Mouse (Mus musculus): ENCODE data around the gene Arhgap15. TPM values are rescaled to one million over a fixed set of nuclear protein-coding genes. Genes with fewer than 3 reads are reported as not detected.

Arhgap15 gene
- polyA plus RNA-seq, 1 experiment from 2014 or later = 0.20 TPM

DNA sequence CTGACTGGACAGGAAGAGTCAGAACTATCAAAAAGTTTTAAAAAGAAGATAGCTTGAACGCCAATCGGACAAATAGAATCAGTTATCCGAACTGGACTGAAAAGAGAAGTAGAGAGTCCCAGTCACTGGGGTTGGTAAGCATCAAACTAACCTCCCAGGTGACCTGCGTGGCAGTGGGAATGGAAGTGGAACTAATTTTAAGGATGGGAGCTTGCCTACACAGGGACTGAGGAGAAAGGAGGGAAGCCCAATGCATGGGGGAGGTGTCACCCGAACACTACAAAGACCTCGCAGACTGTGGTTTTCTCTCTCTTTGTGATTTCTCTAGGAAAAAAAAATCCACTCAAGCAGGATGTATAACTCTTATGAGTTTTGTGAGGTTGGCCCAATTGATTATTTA, 469.2 kb downstream of the Arhgap15 start:
- Histone ChIP-seq H3K9me3 (ENCODE audit: control insufficient read depth, low read length) (no peaks in the 10 kb centered on the region), H3K4me1 (replicated peaks; ENCODE audit: control insufficient read depth, insufficient read depth, low read length) (peaks cover 9% of the 10 kb centered on the region; the same call in 1 of the 2 replicates), H3K4me2 (ENCODE audit: low read depth, low read length, severe bottlenecking) (no peak overlapping the region), H3K27ac (ENCODE audit: low read depth, low read length) (no peak overlapping the region), H3K4me3 (ENCODE audit: low read depth, low read length) (no peak overlapping the region), H3K36me3 (ENCODE audit: control insufficient read depth, insufficient read depth, low read length) (no peaks in the 10 kb centered on the region), H3K9ac (ENCODE audit: low read length) (no peak overlapping the region), H3K27me3 (ENCODE audit: control insufficient read depth, insufficient read depth, low read length) (no peaks in the 10 kb centered on the region)
- ATAC-seq (replicated peaks; ENCODE audit: low FRiP score) (no peak), DNase-seq (ENCODE audit: low spot score) (no peak)
- 66% methylated on average over 6 of the region's 6 CpGs for WGBS

- 0 out of 2 replicates have a peak, but pooled peaks have one; percentile 44 for ATAC-seq (replicated peaks; ENCODE audit: low FRiP score)
- H3K27me3 ChIP-seq (ENCODE audit: control insufficient read depth, insufficient read depth, low read length) = no peaks in the 10 kb centered on the region
- WGBS = 12% methylated on average over 8 of the region's 8 CpGs
- no peaks in the 10 kb centered on the region for H3K36me3 ChIP-seq (ENCODE audit: control insufficient read depth, insufficient read depth, low read length)
- no peaks in the 10 kb centered on the region for H3K9me3 ChIP-seq (ENCODE audit: control insufficient read depth, low read length)
- H3K9ac ChIP-seq (ENCODE audit: low read length) = no peak overlapping the region
- peak; percentile 51 for DNase-seq (ENCODE audit: low spot score)
- peaks cover 9% of the 10 kb centered on the region; the same call in 1 of the 2 replicates for H3K4me1 ChIP-seq (replicated peaks; ENCODE audit: control insufficient read depth, insufficient read depth, low read length)
- H3K4me2 ChIP-seq (ENCODE audit: low read depth, low read length, severe bottlenecking) = no peak overlapping the region
- no peak overlapping the region for H3K4me3 ChIP-seq (ENCODE audit: low read depth, low read length)
- H3K27ac ChIP-seq (ENCODE audit: low read depth, low read length) = no peak overlapping the region
These were observed 469.7 kb downstream of the Arhgap15 start for GRCm38 (mm10) chr2:44218317-44218716.

DNA sequence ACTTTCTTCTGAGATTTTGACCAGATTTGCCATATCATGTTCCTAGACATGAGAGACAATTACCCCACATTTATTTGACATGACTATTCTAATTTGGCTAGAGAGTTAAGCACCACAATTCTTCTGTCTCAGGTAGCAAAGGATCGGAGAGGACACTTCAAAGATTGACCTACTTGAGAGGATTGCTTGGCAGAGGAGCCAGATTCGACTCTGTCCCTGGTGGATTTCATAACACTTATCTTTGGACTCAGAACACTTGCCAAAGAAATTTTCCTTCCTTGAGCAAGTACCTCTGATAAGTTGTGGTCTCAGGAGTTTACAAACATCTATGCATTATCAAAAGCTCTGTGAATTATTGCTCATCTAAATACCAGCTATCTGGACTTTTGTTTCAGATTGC, 473.1 kb downstream of the Arhgap15 start:
- no peak overlapping the region for H3K4me2 ChIP-seq (ENCODE audit: low read depth, low read length, severe bottlenecking)
- peaks cover 9% of the 10 kb centered on the region; the same call in 1 of the 2 replicates for H3K4me1 ChIP-seq (replicated peaks; ENCODE audit: control insufficient read depth, insufficient read depth, low read length)
- 83% methylated on average over 2 of the region's 2 CpGs for WGBS
- no peak for ATAC-seq (replicated peaks; ENCODE audit: low FRiP score)
- no peak overlapping the region for H3K9ac ChIP-seq (ENCODE audit: low read length)
- H3K36me3 ChIP-seq (ENCODE audit: control insufficient read depth, insufficient read depth, low read length) = no peaks in the 10 kb centered on the region
- no peaks in the 10 kb centered on the region for H3K27me3 ChIP-seq (ENCODE audit: control insufficient read depth, insufficient read depth, low read length)
- H3K27ac ChIP-seq (ENCODE audit: low read depth, low read length) = no peak overlapping the region
- H3K4me3 ChIP-seq (ENCODE audit: low read depth, low read length) = no peak overlapping the region
- no peak for DNase-seq (ENCODE audit: low spot score)
- H3K9me3 ChIP-seq (ENCODE audit: control insufficient read depth, low read length) = no peaks in the 10 kb centered on the region

DNA sequence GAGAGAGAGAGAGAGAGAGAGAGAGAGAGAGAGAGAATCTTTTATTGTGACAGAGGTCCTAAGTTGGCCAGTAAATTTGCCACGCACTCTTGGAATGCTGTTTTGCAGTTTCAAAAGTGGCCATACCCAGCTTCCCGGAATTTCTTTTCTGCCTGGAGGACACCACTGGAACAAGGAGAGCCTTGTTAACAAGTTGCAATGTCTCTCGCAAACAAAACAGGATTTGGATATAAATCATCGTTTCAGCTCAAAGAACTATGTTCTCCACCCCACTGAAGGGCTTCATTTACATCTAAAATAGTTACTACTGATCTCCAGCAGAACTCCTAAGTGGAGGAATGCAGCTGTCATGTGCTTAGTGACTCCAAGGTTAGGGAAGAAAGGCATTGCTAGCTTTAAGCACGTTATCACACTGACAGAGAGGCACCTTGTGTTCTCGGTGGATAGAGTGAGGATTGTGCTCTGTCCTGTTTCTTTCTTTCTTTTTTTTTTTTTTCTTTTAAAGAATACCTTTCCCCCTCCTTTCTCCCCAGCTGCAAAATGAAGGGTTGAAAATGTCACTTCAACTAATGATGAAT, 473.6 kb downstream of the Arhgap15 start:
- Histone ChIP-seq H3K4me2 (ENCODE audit: low read depth, low read length, severe bottlenecking) (no peak overlapping the region), H3K9ac (ENCODE audit: low read length) (no peak overlapping the region), H3K27ac (ENCODE audit: low read depth, low read length) (no peak overlapping the region), H3K4me1 (replicated peaks; ENCODE audit: control insufficient read depth, insufficient read depth, low read length) (peaks cover 9% of the 10 kb centered on the region; the same call in 1 of the 2 replicates), H3K4me3 (ENCODE audit: low read depth, low read length) (no peak overlapping the region), H3K27me3 (ENCODE audit: control insufficient read depth, insufficient read depth, low read length) (no peaks in the 10 kb centered on the region), H3K9me3 (ENCODE audit: control insufficient read depth, low read length) (no peaks in the 10 kb centered on the region), H3K36me3 (ENCODE audit: control insufficient read depth, insufficient read depth, low read length) (no peaks in the 10 kb centered on the region)
- ATAC-seq (replicated peaks; ENCODE audit: low FRiP score) (no peak; the same call in 1 of the 2 replicates), DNase-seq (ENCODE audit: low spot score) (no peak)
- WGBS = 7% methylated on average over 6 of the region's 6 CpGs

GRCm38 (mm10) chr2:44234856-44235255, 486.2 kb downstream of the Arhgap15 start:
- no peaks in the 10 kb centered on the region for H3K9me3 ChIP-seq (ENCODE audit: control insufficient read depth, low read length)
- ATAC-seq (replicated peaks; ENCODE audit: low FRiP score) = no peak
- no peaks in the 10 kb centered on the region for H3K4me1 ChIP-seq (replicated peaks; ENCODE audit: control insufficient read depth, insufficient read depth, low read length)
- no peak overlapping the region for H3K4me2 ChIP-seq (ENCODE audit: low read depth, low read length, severe bottlenecking)
- 40% methylated on average over 1 of the region's 1 CpGs for WGBS
- DNase-seq (ENCODE audit: low spot score) = no peak
- H3K27ac ChIP-seq (ENCODE audit: low read depth, low read length) = no peak overlapping the region
- no peak overlapping the region for H3K9ac ChIP-seq (ENCODE audit: low read length)
- no peak overlapping the region for H3K4me3 ChIP-seq (ENCODE audit: low read depth, low read length)
- H3K27me3 ChIP-seq (ENCODE audit: control insufficient read depth, insufficient read depth, low read length) = no peaks in the 10 kb centered on the region
- no peaks in the 10 kb centered on the region for H3K36me3 ChIP-seq (ENCODE audit: control insufficient read depth, insufficient read depth, low read length)

DNA sequence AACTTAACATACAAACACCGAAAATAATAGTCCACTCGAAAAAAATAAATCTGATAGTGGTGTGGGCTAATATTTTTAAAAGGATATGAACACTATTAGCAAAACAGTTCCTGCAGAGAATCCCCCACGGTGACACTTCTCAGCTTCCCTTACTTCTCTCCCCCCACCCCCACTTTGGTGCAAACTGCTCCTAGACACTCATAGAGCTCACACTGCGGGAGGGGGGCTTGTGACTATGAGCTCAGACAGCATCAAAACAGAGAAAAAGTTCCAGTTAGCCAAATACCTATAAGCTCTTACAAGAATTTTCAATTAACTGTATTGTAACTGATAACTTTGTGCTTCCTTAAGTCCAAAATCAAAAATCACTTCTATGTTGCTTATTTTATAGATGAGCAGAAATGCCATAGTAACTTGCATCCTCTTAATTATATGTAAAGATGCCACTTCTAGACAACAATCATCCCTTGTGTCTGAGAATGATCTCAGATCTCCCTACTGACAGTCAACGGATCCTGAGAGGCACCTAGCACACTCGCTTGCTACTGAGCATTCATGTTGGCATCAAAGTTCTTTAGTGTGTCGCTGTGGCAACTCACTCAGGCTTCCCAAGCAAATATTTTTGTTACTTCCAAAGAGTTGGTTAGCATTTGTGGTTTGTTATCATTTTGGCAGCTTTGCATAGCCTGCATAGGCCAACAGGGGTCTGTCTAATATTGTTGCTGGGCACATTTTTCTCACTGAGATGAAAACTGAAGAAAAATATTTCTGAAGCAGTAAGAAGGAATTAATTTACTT, 493.2 kb downstream of the Arhgap15 start:
- Histone ChIP-seq H3K4me2 (ENCODE audit: low read depth, low read length, severe bottlenecking) (no peak overlapping the region), H3K27me3 (ENCODE audit: control insufficient read depth, insufficient read depth, low read length) (no peaks in the 10 kb centered on the region), H3K27ac (ENCODE audit: low read depth, low read length) (no peak overlapping the region), H3K9ac (ENCODE audit: low read length) (no peak overlapping the region), H3K9me3 (ENCODE audit: control insufficient read depth, low read length) (no peaks in the 10 kb centered on the region), H3K4me3 (ENCODE audit: low read depth, low read length) (no peak overlapping the region), H3K36me3 (ENCODE audit: control insufficient read depth, insufficient read depth, low read length) (no peaks in the 10 kb centered on the region), H3K4me1 (replicated peaks; ENCODE audit: control insufficient read depth, insufficient read depth, low read length) (no peaks in the 10 kb centered on the region)
- DNase-seq (ENCODE audit: low spot score) = no peak
- WGBS = 57% methylated on average over 7 of the region's 7 CpGs
- ATAC-seq (replicated peaks; ENCODE audit: low FRiP score) = no peak

GRCm38 (mm10) chr2:44242628-44243255, 494.1 kb downstream of the Arhgap15 start:
- Histone ChIP-seq H3K4me1 (replicated peaks; ENCODE audit: control insufficient read depth, insufficient read depth, low read length) (no peaks in the 10 kb centered on the region), H3K27ac (ENCODE audit: low read depth, low read length) (no peak overlapping the region), H3K4me2 (ENCODE audit: low read depth, low read length, severe bottlenecking) (no peak overlapping the region), H3K9me3 (ENCODE audit: control insufficient read depth, low read length) (no peaks in the 10 kb centered on the region), H3K4me3 (ENCODE audit: low read depth, low read length) (no peak overlapping the region), H3K36me3 (ENCODE audit: control insufficient read depth, insufficient read depth, low read length) (no peaks in the 10 kb centered on the region), H3K27me3 (ENCODE audit: control insufficient read depth, insufficient read depth, low read length) (no peaks in the 10 kb centered on the region), H3K9ac (ENCODE audit: low read length) (no peak overlapping the region)
- ATAC-seq (replicated peaks; ENCODE audit: low FRiP score) (no peak), DNase-seq (ENCODE audit: low spot score) (no peak)
- WGBS = 86% methylated on average over 15 of the region's 15 CpGs

- no peak for ATAC-seq (replicated peaks; ENCODE audit: low FRiP score)
- 56% methylated on average over 4 of the region's 4 CpGs for WGBS
These were observed 506.7 kb downstream of the Arhgap15 start for GRCm38 (mm10) chr2:44255343-44255742.

More at GRCm38 (mm10) chr2:44255343-44255742, 506.7 kb downstream of the Arhgap15 start:
- DNase-seq (ENCODE audit: low spot score) = no peak
- no peak overlapping the region for H3K4me3 ChIP-seq (ENCODE audit: low read depth, low read length)
- H3K36me3 ChIP-seq (ENCODE audit: control insufficient read depth, insufficient read depth, low read length) = no peaks in the 10 kb centered on the region
- H3K9ac ChIP-seq (ENCODE audit: low read length) = no peak overlapping the region
- H3K27me3 ChIP-seq (ENCODE audit: control insufficient read depth, insufficient read depth, low read length) = no peaks in the 10 kb centered on the region
- H3K4me2 ChIP-seq (ENCODE audit: low read depth, low read length, severe bottlenecking) = no peak overlapping the region
- no peaks in the 10 kb centered on the region for H3K4me1 ChIP-seq (replicated peaks; ENCODE audit: control insufficient read depth, insufficient read depth, low read length)
- H3K9me3 ChIP-seq (ENCODE audit: control insufficient read depth, low read length) = no peaks in the 10 kb centered on the region
- no peak overlapping the region for H3K27ac ChIP-seq (ENCODE audit: low read depth, low read length)

Data from forebrain, embryonic 11.5 days (tissue).